Mouse (Mus musculus): ENCODE results near the gene Mfap1b.

GRCm38 (mm10) chr2:121445117-121445516 lies 28.8 kb downstream of the Mfap1b start:
- no peak for TF ChIP-seq CTCF (IDR thresholded peaks at IDR 0.05; ENCODE audit: extremely low read depth, insufficient read depth, insufficient read length, insufficient replicate concordance)
- TF ChIP-seq POLR2A (IDR thresholded peaks at IDR 0.05; ENCODE audit: low read depth, low read length) = no peak
